Mouse (Mus musculus) spleen, adult 2 months (tissue): ENCODE data around the gene Olfr920. TPM values are rescaled to one million over a fixed set of nuclear protein-coding genes. Genes with fewer than 3 reads are reported as not detected.

ENCODE experiments used
- DNase-seq, 2 experiments: peaks; one replicate each; pipeline versions ENCODE4 v3.0.0 to v3.0.0-alpha.2; 2012 to 2021; ENCODE audit warnings: low spot score in 2 of 2, low read depth in 1 of 2
- H3K27ac ChIP-seq: fragments of 200-500 bp; 2 replicates; pipeline ENCODE4 v1.5.1; 2012; ENCODE audit warnings: low read length, inconsistent platforms; ENCODE audit not compliant: insufficient read depth
- H3K27me3 ChIP-seq: fragments of 200-500 bp; 2 replicates; pipeline ENCODE4 v1.6.1; 2012; ENCODE audit warnings: mild to moderate bottlenecking, moderate library complexity, low read length, inconsistent platforms; ENCODE audit not compliant: control insufficient read depth, insufficient read depth
- H3K36me3 ChIP-seq: fragments of 200-500 bp; 2 replicates; pipeline ENCODE4 v1.6.1; 2012; ENCODE audit warnings: mild to moderate bottlenecking, low read length, inconsistent platforms; ENCODE audit not compliant: control insufficient read depth, insufficient read depth
- H3K4me1 ChIP-seq: fragments of 200-500 bp; 2 replicates; pipeline ENCODE4 v1.6.1; 2011; ENCODE audit warnings: inconsistent platforms; ENCODE audit not compliant: control insufficient read depth, insufficient read depth, insufficient read length
- H3K4me3 ChIP-seq: fragments of 200-500 bp; 2 replicates; pipeline ENCODE4 v1.5.1; 2011; ENCODE audit warnings: mild to moderate bottlenecking, inconsistent platforms; ENCODE audit not compliant: insufficient read depth, insufficient read length; ENCODE audit errors: extremely low read depth
- CTCF ChIP-seq: fragments of 200-500 bp; IDR thresholded peaks from 2 replicates; pipeline ENCODE4 v1.5.1; 2011; ENCODE audit warnings: mild to moderate bottlenecking, inconsistent platforms; ENCODE audit not compliant: insufficient read depth, insufficient read length, insufficient replicate concordance; ENCODE audit errors: extremely low read depth
- POLR2A ChIP-seq: fragments of 200-500 bp; IDR thresholded peaks from 2 replicates; pipeline ENCODE4 v1.6.1; 2011; ENCODE audit warnings: low read depth, low read length, inconsistent platforms
- WGBS: fragments of 180-500 bp; shearing (Covaris S2); methylation state at CpG from one replicate; pipeline ENCODE4 v1.1.7; 2018; 5-methylcytosine and 5-hydroxymethylcytosine counted together
- polyA plus RNA-seq: library from polyadenylated mRNA; depleted of rRNA; stranded (reverse); fragments of >200 nt; gene quantifications from 2 replicates; pipeline ENCODE4 v1.2.3, GENCODE M21; 2012; rRNA removed

Olfr920 gene
- polyA plus RNA-seq: 0.05 and 0.06 TPM in 2 replicates

DNA sequence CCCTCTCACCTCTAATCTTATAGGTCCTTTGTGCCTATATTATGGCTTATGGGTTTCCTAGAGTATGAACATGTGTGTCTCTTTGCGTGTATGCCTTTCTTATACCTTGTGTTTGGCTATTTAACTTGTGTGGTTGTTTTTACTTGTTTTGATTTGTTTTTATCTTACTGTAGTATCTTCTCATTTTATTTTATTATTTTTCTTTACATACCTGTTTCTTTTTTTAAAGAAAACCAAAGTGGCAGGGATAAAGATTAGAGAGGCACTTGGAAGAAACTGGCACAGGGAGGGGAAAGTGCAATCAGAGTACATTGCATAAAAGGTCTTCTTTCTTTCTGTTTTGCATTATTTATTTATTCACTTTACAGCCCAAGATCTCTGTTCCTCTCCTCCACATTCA is at the start of gene Olfr920:
Olfr920 (plus strand) TSS at position 301 of the 400 bp plus-strand sequence.
- Histone ChIP-seq H3K4me3 (no peak within 1 kb of the TSS), H3K27ac (no peak within 1 kb of the TSS), H3K4me1 (no peaks in the 10 kb centered on the region), H3K36me3 (no peaks in the 10 kb centered on the region), H3K27me3 (no peaks in the 10 kb centered on the region)
- no peak for DNase-seq
- no peak for TF ChIP-seq CTCF
- no peak for TF ChIP-seq POLR2A
- WGBS: 89% methylated on average over 1 of the region's 1 CpGs

DNA sequence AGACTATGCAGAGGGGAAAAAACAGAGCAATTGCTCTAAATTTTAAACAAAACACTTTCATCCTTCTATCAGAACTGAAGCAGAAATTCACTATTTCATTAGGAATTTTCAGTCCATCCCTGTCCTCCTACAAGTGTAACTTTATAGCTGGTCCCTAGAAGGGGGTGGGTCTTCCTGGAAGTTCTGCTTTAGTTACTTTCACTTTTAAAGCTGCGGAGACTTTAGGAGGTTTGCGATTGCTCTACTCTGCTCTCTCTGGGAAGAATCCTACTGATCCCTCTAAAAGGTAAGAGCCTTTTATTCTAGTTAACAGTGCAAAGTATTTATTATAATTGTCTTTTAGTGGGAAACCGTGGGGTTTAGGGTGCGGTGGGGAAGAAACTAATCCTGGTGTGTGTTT is 34.0 kb upstream of the Olfr920 start, which contains the start of gene Vwa5a:
Vwa5a (plus strand) TSS at position 167 of the 400 bp plus-strand sequence.
- DNase-seq: no peak
- WGBS: 3% methylated on average over 4 of the region's 4 CpGs
- Histone ChIP-seq H3K27ac (no peak within 1 kb of the TSS), H3K36me3 (no peaks in the 10 kb centered on the region), H3K4me1 (peaks cover 5% of the 10 kb centered on the region; the same call in 1 of the 2 replicates), H3K27me3 (no peaks in the 10 kb centered on the region), H3K4me3 (peak within 1 kb of the TSS; percentile 48)
- TF ChIP-seq CTCF (no peak), POLR2A (no peak)

DNA sequence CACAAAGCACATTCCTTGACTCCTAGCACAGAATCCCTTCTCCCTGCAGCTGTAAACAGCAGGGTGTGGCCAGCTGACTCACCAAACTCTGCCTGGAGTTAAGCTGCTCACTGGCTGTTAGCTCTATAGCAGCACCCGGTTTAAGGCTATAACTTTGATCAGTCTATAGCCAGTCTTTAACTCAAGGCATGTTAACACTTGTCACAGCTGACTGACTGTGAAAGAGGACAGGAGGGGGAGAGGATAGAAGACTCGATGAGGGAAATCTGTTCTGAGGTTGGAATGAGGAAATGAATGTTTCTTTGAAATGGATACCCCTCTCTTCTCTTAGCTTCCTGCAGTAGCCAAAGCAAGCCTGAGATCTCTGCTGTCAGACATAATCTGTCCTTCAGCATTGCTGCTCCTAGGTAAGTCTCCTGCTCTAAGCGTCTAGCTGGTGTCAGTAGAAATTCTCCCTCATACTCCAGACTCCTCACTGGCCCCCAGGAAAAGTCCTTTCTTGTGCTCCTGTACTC is 33.1 kb upstream of the Olfr920 start:
- H3K36me3 ChIP-seq: peaks cover 4% of the 10 kb centered on the region; the same call in 1 of the 2 replicates
- peaks cover 5% of the 10 kb centered on the region; the same call in 1 of the 2 replicates for H3K4me1 ChIP-seq
- no peaks in the 10 kb centered on the region for H3K27me3 ChIP-seq
- DNase-seq: no peak
- peak overlapping the region; percentile 48 for H3K4me3 ChIP-seq
- H3K27ac ChIP-seq: no peak overlapping the region
- TF ChIP-seq POLR2A: no peak
- no peak for TF ChIP-seq CTCF
- 6% methylated on average over 3 of the region's 3 CpGs for WGBS

DNA sequence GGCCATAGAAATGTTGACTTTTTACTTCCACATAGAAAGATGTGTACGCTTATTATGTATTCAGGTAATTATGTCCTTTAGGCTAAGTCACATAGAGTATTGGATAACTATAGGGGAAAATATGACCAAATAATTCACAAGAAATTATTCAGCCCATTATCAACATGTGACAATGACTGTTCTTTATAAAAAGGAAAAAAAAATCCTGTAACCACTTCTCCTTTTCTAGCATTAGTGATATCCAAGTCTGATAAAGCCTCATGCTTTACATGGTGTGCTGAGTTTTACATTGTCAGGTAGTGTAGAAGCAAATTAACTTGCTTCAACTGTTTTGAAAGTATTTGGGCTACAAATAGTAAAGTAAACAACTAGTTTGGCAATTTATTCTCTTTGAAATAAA is 28.1 kb upstream of the Olfr920 start:
- WGBS: 94% methylated on average over 1 of the region's 1 CpGs
- TF ChIP-seq POLR2A (no peak), CTCF (no peak)
- Histone ChIP-seq H3K27me3 (no peaks in the 10 kb centered on the region), H3K4me3 (no peak overlapping the region), H3K36me3 (peaks cover 6% of the 10 kb centered on the region), H3K27ac (no peak overlapping the region), H3K4me1 (peaks cover 5% of the 10 kb centered on the region; the same call in 1 of the 2 replicates)
- DNase-seq: no peak

DNA sequence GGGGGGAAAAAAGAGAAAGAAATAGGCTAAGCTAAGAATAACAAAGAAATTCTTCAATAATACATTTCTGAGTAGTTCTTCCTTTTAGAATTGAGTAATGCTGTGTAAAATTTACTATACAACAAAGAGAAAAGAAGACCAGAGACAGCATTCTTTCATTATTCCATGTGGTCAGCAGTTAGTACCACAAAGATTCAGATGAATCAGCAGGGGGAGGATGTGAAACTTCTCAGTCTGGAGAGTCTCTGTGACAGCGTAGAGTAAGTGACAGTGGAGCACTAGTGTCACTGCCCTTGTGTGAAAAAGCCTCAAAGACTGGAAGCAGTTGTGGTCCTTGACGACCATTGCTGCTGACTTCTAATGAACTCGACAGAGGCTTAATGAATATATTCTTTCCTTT is 23.9 kb upstream of the Olfr920 start:
- TF ChIP-seq POLR2A (no peak), CTCF (no peak)
- no peaks in the 10 kb centered on the region for H3K4me1 ChIP-seq
- H3K36me3 ChIP-seq: peaks cover 6% of the 10 kb centered on the region
- 50% methylated on average over 3 of the region's 3 CpGs for WGBS
- H3K4me3 ChIP-seq: no peak overlapping the region
- no peaks in the 10 kb centered on the region for H3K27me3 ChIP-seq
- no peak overlapping the region for H3K27ac ChIP-seq
- DNase-seq: no peak

DNA sequence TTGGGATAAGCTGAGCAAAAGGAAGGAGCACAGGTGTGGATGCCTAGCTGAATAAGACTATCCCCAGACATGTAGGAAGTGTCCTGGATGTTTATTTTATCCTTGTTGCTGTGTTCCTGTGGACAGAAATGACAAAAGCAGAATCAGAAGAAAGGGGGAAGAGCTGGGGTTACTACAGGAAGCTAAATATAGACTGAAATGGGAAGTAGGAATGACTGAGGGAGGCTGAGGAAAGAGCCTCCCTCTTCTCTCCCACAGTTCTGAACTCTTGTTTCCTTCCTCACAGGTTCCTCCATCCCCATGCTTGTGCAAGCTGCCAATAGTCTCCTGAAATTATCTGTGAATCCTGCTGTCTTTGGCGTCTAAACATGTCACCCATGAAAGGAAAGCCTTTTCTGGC is 10.7 kb upstream of the Olfr920 start:
- 88% methylated on average over 1 of the region's 1 CpGs for WGBS
- no peak overlapping the region for H3K27ac ChIP-seq
- no peaks in the 10 kb centered on the region for H3K27me3 ChIP-seq
- DNase-seq: no peak
- no peak overlapping the region for H3K4me3 ChIP-seq
- TF ChIP-seq POLR2A (no peak), CTCF (no peak)
- H3K36me3 ChIP-seq: peaks cover 5% of the 10 kb centered on the region
- no peaks in the 10 kb centered on the region for H3K4me1 ChIP-seq

DNA sequence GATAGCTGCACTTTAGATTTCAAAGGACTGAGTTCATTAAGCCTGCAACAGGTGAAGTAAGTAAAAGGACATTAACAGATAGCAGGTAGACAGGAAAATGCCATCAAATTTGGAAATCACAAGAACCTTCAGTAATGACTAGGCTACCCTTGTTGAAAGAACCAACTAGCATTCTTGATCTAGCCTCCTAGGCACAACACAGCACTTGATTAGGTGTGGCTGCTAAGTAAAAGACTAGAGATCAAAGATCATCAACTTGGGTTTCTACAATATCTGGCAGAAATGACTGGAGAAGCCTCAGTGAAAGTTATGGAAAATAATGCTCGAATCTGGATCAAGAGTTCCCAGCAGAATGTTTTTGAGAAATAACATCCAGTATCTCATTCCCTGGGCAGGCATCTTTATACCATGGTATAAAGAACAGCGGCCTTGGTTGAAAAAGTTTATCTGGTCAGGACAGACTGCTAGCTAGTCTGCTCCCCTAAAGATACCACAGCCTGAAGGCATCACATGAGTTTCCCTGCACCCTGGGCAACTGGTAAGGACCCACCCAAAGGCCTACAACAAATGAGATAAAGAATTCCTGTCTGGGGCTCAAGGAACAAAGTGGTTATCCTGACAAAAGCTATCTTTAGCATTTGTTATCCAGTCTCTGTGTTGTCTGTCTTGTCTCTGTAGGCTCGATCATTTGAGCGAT is 7.3 kb upstream of the Olfr920 start:
- Histone ChIP-seq H3K27me3 (no peaks in the 10 kb centered on the region), H3K4me3 (no peak overlapping the region), H3K36me3 (0 out of 2 replicates have a peak, but pooled peaks cover 1% of the 10 kb centered on the region), H3K27ac (no peak overlapping the region), H3K4me1 (no peaks in the 10 kb centered on the region)
- TF ChIP-seq CTCF: no peak
- TF ChIP-seq POLR2A: no peak
- 86% methylated on average over 4 of the region's 4 CpGs for WGBS
- DNase-seq: no peak

DNA sequence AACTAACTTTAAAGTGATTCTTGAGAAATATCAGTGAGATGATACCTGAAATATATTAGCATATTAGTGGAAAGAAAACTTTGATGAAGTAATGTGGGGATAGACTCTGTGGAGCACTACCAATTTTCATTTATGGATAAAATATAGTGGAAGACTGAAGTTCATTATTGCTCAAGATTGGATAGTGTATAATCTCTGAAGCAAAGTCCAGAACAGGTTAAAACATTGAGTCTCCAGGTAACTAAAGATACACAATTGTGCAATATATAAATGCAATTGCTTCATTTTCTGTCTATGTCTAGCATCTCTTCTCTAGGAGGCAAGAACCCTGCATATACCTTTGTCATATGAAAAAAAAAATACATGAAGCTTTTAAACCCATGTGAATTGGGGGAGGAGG is 20.7 kb downstream of the Olfr920 start, which contains the start of gene Olfr921:
Olfr921 (plus strand) TSS at position 301 of the 400 bp plus-strand sequence.
- no peak within 1 kb of the TSS for H3K27ac ChIP-seq
- no peaks in the 10 kb centered on the region for H3K4me1 ChIP-seq
- no peak for DNase-seq
- TF ChIP-seq POLR2A: no peak
- TF ChIP-seq CTCF: no peak
- no peaks in the 10 kb centered on the region for H3K36me3 ChIP-seq
- no peak within 1 kb of the TSS for H3K4me3 ChIP-seq
- no peaks in the 10 kb centered on the region for H3K27me3 ChIP-seq
